ENCODE assay signal across 8 mouse cellular contexts in the genomic region with DNA sequence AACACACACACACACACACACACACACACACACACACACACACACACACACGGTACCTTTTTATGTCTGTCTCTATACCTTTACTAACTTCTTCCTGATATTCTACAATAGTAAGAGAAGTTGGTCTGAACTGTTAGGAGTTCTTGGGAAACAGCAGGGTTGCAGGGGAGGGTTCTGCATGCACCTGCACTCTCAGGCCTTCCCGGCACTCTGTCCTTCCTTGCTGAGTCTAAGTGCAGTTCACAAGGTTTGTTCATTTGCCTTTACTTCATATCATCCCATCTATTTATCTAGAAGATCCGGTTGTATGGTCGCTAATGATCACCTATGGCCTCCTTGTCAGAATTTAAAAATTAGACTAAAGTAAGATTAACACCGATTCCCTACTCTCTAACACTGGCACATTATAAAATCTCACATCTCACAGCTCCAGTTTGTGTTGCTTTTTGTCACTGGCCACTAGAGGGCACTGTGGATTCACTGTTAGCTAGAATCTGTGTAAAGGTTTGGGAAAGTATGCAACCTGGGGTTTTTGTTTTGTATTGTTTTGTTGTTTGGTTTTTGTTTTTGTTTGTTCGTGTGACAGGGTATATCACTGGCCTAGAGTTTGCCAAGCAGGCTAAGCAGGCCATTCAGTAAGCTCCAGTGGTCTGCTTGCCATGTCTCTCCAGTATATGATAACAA.
A peak's percentile ranks its signal among the peaks of the same experiment; 100 is the strongest.
DNase-seq lines count a peak whose midpoint lies in the region; ATAC-seq and TF ChIP-seq lines count a peak whose summit lies in the region.

No protein-coding gene starts in this region.

- peak; percentile 46; the same call in 1 of the 2 replicates for ATAC-seq in hindbrain, embryonic 12.5 days (ENCODE audit: low FRiP score)
- ATAC-seq in monocyte, adult 5-6 weeks (replicated peaks; ENCODE audit: insufficient number of reproducible peaks, low FRiP score, low TSS enrichment, poor library complexity, severe bottlenecking) = 0 out of 2 replicates have a peak, but pooled peaks have one; percentile 35

- no peak overlapping the region for H3K4me3 ChIP-seq in cortical plate, adult 2 months (ENCODE audit: insufficient read depth, low read length)
- no peak overlapping the region for H3K4me3 ChIP-seq in hindbrain, embryonic 12.5 days

- no peak overlapping the region for H3K9ac ChIP-seq in hindbrain, embryonic 12.5 days

- H3K4me2 ChIP-seq in hindbrain, embryonic 12.5 days (replicated peaks) = no peak overlapping the region

- H3K9me3 ChIP-seq in hindbrain, embryonic 12.5 days (replicated peaks) = no peaks in the 10 kb centered on the region

- TF ChIP-seq CTCF in cortical plate, adult 2 months (IDR thresholded peaks at IDR 0.05; ENCODE audit: extremely low read depth, insufficient read depth, low read length) = peak; percentile 67; the same call in 1 of the 2 replicates

- H3K4me1 ChIP-seq in cortical plate, adult 2 months (ENCODE audit: control insufficient read depth, insufficient read depth, low read length) = no peaks in the 10 kb centered on the region
- H3K4me1 ChIP-seq in hindbrain, embryonic 12.5 days = no peaks in the 10 kb centered on the region

- WGBS in hindbrain, embryonic 12.5 days = 38% methylated on average over 6 of the region's 6 CpGs

- TF ChIP-seq POLR2A in cortical plate, adult 2 months (IDR thresholded peaks at IDR 0.05; ENCODE audit: extremely low read depth, insufficient read depth, low read length) = no peak

- H3K27ac ChIP-seq in cortical plate, adult 2 months (ENCODE audit: insufficient read depth, low read length) = no peak overlapping the region
- H3K27ac ChIP-seq in hindbrain, embryonic 12.5 days = no peak overlapping the region

- intact Hi-C loops in left cerebral cortex, postnatal 4 days (cut with DNase I) = no loop called here

- H3K36me3 ChIP-seq in hindbrain, embryonic 12.5 days = no peaks in the 10 kb centered on the region

- no peaks in the 10 kb centered on the region for H3K27me3 ChIP-seq in hindbrain, embryonic 12.5 days

- DNase-seq in kidney, adult 18-20 months = peak; percentile 13
- no peak for DNase-seq in kidney, adult 11 months
- DNase-seq in MN1 (ENCODE audit: low spot score) = peak; percentile 25
- DNase-seq in left cerebral cortex, postnatal 4 days = peak; percentile 48
- DNase-seq in testis, postnatal 10 days (ENCODE audit: low spot score) = peak; percentile 60
